Mouse (Mus musculus) lung, postnatal 0 days (tissue): ENCODE results near the gene Senp1. TPM values are rescaled to one million over a fixed set of nuclear protein-coding genes. Genes with fewer than 3 reads are reported as not detected.
A peak's percentile ranks its signal among the peaks of the same experiment; 100 is the strongest.

Experiments
- ATAC-seq: fragments of 200-750 bp; cut with Nextera tagmentation; 2 replicates; pipeline ENCODE4 v1.8.0; 2017; ENCODE audit warnings: moderate library complexity
- DNase-seq: peaks from one replicate; pipeline ENCODE4 v3.0.0-alpha.2; 2016; ENCODE audit warnings: low spot score
- H3K27ac ChIP-seq: fragments of 300-500 bp; sonication (generic); 2 replicates; pipeline ENCODE4 v1.5.1; 2014; ENCODE audit warnings: antibody characterized with exemption, mild to moderate bottlenecking, low read length, mixed read lengths
- H3K27me3 ChIP-seq: fragments of 300-500 bp; sonication (generic); replicated peaks from 2 replicates; pipeline ENCODE4 v1.6.1; 2014; ENCODE audit warnings: low read length, mixed read lengths; ENCODE audit not compliant: insufficient read depth
- H3K36me3 ChIP-seq: fragments of 300-500 bp; sonication (generic); 2 replicates; pipeline ENCODE4 v1.6.1; 2014; ENCODE audit warnings: low read length, mixed read lengths; ENCODE audit not compliant: insufficient read depth
- H3K4me1 ChIP-seq: fragments of 300-500 bp; sonication (generic); 2 replicates; pipeline ENCODE4 v1.6.1; 2014; ENCODE audit warnings: antibody characterized with exemption, low read depth, low read length, mixed read lengths; ENCODE audit not compliant: insufficient read depth
- H3K4me2 ChIP-seq: fragments of 300-500 bp; sonication (generic); replicated peaks from 2 replicates; pipeline ENCODE4 v1.6.1; 2014; ENCODE audit warnings: low read depth, mild to moderate bottlenecking, low read length, moderate library complexity, mixed read lengths
- H3K4me3 ChIP-seq: fragments of 300-500 bp; sonication (generic); 2 replicates; pipeline ENCODE4 v1.5.1; 2014; ENCODE audit warnings: low read depth, low read length
- H3K9ac ChIP-seq: fragments of 300-500 bp; sonication (generic); replicated peaks from 2 replicates; pipeline ENCODE4 v1.6.1; 2014; ENCODE audit warnings: low read depth, mild to moderate bottlenecking
- H3K9me3 ChIP-seq: fragments of 300-500 bp; sonication (generic); 2 replicates; pipeline ENCODE4 v1.6.1; 2016; ENCODE audit warnings: low read length, mixed read lengths
- CTCF ChIP-seq: IDR thresholded peaks from 2 replicates; pipeline ENCODE4 v1.5.1; 2016; ENCODE audit warnings: antibody characterized with exemption, mild to moderate bottlenecking
- EP300 ChIP-seq: IDR thresholded peaks from 2 replicates; pipeline ENCODE4 v1.6.1; 2016; ENCODE audit warnings: antibody characterized with exemption, mild to moderate bottlenecking, control low read depth
- WGBS: fragments of 180-500 bp; shearing (Covaris S2); extraction: QIAGEN DNeasy Blood & Tissue Kit; methylation state at CpG from one replicate; pipeline ENCODE4 v1.1.7; 2014; 5-methylcytosine and 5-hydroxymethylcytosine counted together
- polyA plus RNA-seq: library from polyadenylated mRNA; unstranded; fragments of >200 nt; fragmentation: Nextera tagmentation; extraction: Ambion mirVana; gene quantifications from 2 replicates; pipeline ENCODE4 v1.2.1, GENCODE M21; 2015

The Senp1 gene
- polyA plus RNA-seq, 1 experiment from 2014 or later: 9.2 TPM

DNA sequence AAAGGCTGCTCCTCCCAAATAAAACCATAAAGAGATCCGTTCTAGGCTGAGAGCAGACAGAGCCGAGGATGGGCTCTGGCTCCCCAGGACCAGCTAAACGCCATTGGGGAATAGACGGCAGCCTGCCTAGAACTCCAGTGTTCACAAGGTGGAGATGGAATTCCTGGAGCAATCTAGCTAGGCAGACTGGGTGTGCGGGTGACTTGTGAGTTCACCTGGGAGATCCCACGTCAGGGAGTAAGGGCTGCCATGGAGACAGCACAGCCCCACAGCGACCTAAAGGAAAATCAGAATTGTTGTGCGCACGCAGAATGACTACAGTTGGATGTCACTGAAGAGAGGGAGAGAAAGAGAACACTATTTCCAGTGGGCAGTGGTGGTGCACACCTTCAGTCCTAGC, 25.0 kb downstream of the Senp1 start:
- no peak overlapping the region for H3K27ac ChIP-seq
- no peaks in the 10 kb centered on the region for H3K4me1 ChIP-seq
- DNase-seq (no peak), ATAC-seq (no peak)
- no peaks in the 10 kb centered on the region for H3K27me3 ChIP-seq
- 87% methylated on average over 9 of the region's 9 CpGs for WGBS
- no peak overlapping the region for H3K9ac ChIP-seq
- H3K4me3 ChIP-seq: no peak overlapping the region
- H3K36me3 ChIP-seq: peaks cover 21% of the 10 kb centered on the region; the same call in 1 of the 2 replicates
- no peak overlapping the region for H3K4me2 ChIP-seq
- TF ChIP-seq EP300: no peak
- TF ChIP-seq CTCF: no peak
- H3K9me3 ChIP-seq: no peaks in the 10 kb centered on the region

- Histone ChIP-seq H3K36me3 (peaks cover 21% of the 10 kb centered on the region; the same call in 1 of the 2 replicates), H3K27me3 (no peaks in the 10 kb centered on the region), H3K9me3 (no peaks in the 10 kb centered on the region), H3K27ac (no peak overlapping the region), H3K4me2 (no peak overlapping the region), H3K4me1 (no peaks in the 10 kb centered on the region), H3K9ac (no peak overlapping the region), H3K4me3 (no peak overlapping the region)
- DNase-seq: no peak
- 37% methylated on average over 3 of the region's 3 CpGs for WGBS
- no peak for ATAC-seq
- no peak for TF ChIP-seq EP300
- TF ChIP-seq CTCF: no peak
Measured at GRCm38 (mm10) chr15:98067492-98067891, 26.1 kb downstream of the Senp1 start.

DNA sequence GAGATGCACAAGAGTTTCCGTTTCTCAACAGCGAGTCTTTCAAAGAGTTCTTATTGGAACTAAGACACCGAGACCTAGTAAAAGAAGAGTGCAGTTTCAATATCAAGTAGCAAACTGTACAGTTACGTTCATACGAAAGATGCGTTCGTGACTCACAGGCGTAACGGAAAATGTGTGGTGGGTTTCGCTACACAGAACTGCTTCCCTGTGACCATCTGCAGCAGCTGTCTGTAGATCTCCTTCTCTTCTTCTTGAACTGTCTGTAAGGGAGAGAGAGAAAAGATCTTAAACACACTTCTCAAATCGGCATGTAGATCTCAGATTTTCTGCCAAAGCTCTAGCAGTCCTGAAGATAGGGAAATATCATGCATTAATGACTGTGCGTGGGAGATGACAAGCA, 26.9 kb downstream of the Senp1 start:
- WGBS: 94% methylated on average over 12 of the region's 12 CpGs
- H3K27me3 ChIP-seq: no peaks in the 10 kb centered on the region
- peaks cover 21% of the 10 kb centered on the region; the same call in 1 of the 2 replicates for H3K36me3 ChIP-seq

DNA sequence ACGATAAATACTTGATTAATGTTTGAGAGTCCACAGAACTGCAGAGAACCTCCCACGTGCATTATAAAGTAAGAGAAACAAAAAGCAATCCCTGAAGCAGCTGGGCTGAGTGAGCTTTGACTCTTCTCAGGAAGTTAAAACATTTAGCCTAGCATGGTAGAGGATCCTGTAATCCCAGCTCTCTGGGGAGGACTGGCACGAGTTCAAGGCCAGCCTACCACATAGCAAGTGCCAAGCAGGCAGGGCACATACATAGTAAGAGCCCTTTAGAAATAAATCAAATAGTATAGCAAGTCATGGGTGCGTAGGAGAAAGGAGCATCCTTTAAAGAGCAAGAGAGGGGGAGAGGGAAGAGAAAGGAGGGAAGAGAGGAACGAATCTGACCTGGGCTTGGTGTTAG, 27.7 kb downstream of the Senp1 start:
- Histone ChIP-seq H3K9ac (no peak overlapping the region), H3K4me1 (no peaks in the 10 kb centered on the region), H3K4me3 (no peak overlapping the region), H3K27me3 (no peaks in the 10 kb centered on the region), H3K27ac (no peak overlapping the region), H3K36me3 (peaks cover 21% of the 10 kb centered on the region; the same call in 1 of the 2 replicates), H3K4me2 (no peak overlapping the region), H3K9me3 (no peaks in the 10 kb centered on the region)
- ATAC-seq (no peak), DNase-seq (no peak)
- WGBS: 84% methylated on average over 5 of the region's 5 CpGs
- TF ChIP-seq CTCF (no peak), EP300 (no peak)

More for the DNA sequence above, 26.9 kb downstream of the Senp1 start:
- Histone ChIP-seq H3K4me2 (no peak overlapping the region), H3K27ac (no peak overlapping the region), H3K9me3 (no peaks in the 10 kb centered on the region), H3K9ac (no peak overlapping the region), H3K4me3 (no peak overlapping the region), H3K4me1 (no peaks in the 10 kb centered on the region)
- TF ChIP-seq CTCF (no peak), EP300 (no peak)
- ATAC-seq: no peak
- no peak for DNase-seq

- H3K9ac ChIP-seq: no peak overlapping the region
Measured at GRCm38 (mm10) chr15:98055246-98055645, 38.3 kb downstream of the Senp1 start.

GRCm38 (mm10) chr15:98051685-98052084, 41.9 kb downstream of the Senp1 start:
- Histone ChIP-seq H3K27ac (no peak overlapping the region), H3K4me3 (no peak overlapping the region), H3K4me1 (no peaks in the 10 kb centered on the region), H3K9ac (no peak overlapping the region), H3K36me3 (peaks cover 21% of the 10 kb centered on the region), H3K27me3 (no peaks in the 10 kb centered on the region), H3K9me3 (no peaks in the 10 kb centered on the region), H3K4me2 (no peak overlapping the region)
- no peak for DNase-seq
- whole genome bisulfite sequencing: 85% methylated on average over 5 of the region's 5 CpGs
- no peak for ATAC-seq
- TF ChIP-seq EP300: no peak
- TF ChIP-seq CTCF: no peak

More at GRCm38 (mm10) chr15:98055246-98055645, 38.3 kb downstream of the Senp1 start:
- peaks cover 22% of the 10 kb centered on the region for H3K36me3 ChIP-seq
- DNase-seq (peak; percentile 67), ATAC-seq (no peak)
- no peak overlapping the region for H3K27ac ChIP-seq
- no peak overlapping the region for H3K4me2 ChIP-seq
- 33% methylated on average over 5 of the region's 5 CpGs for WGBS
- no peaks in the 10 kb centered on the region for H3K4me1 ChIP-seq
- TF ChIP-seq EP300 (no peak), CTCF (peak; percentile 71)
- no peak overlapping the region for H3K4me3 ChIP-seq
- H3K9me3 ChIP-seq: no peaks in the 10 kb centered on the region
- H3K27me3 ChIP-seq: no peaks in the 10 kb centered on the region
